Mouse (Mus musculus) cerebellum, adult 2 months (tissue): ENCODE data around the gene Sf3a3.

Experiments
- CTCF ChIP-seq: fragments of 200-500 bp; IDR thresholded peaks from 2 replicates; pipeline ENCODE4 v1.5.1; 2011; ENCODE audit warnings: low read depth, mild to moderate bottlenecking, control low read depth, low read length, moderate library complexity, borderline replicate concordance; ENCODE audit not compliant: insufficient read depth
- POLR2A ChIP-seq: fragments of 200-500 bp; IDR thresholded peaks from 2 replicates; pipeline ENCODE4 v1.6.1; 2011; ENCODE audit warnings: low read length, control low read depth, borderline replicate concordance; ENCODE audit not compliant: insufficient read depth

DNA sequence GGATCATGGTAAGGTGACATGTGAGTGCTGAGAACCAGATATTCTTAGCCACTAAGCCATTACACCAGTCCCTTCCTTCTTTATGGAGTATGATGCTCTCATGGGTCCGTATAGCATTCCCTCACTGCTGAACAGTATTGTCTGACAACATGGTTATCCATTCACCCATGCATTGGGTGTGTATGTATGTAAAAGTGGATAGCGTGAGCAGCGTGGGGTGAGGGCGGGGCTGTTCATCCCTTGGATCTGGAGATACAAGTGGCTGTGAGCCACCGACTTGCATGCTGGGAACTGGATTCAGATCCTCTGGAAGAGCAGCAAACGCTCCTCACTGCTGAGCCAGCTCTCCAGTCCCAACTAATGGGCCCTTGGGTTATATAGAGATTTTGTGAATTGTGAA is 2.0 kb upstream of the Sf3a3 start:
- TF ChIP-seq POLR2A (no peak), CTCF (no peak)
